Mouse (Mus musculus): ENCODE measurements around the gene Gm20388. TPM values are rescaled to one million over a fixed set of nuclear protein-coding genes. Genes with fewer than 3 reads are reported as not detected.

Gene Gm20388
- total RNA-seq, 2 experiments from 2014 or later: 6.8 to 7.8 TPM

- intact Hi-C loops (cut with DNase I): no loop called here
- DNase-seq: peak in 1 of 2 experiments; percentile 47
Measured at GRCm38 (mm10) chr8:122853340-122853771, 2942.7 kb downstream of the Gm20388 start.

- intact Hi-C loops (cut with DNase I): no loop called here
- DNase-seq: no peak
Measured at GRCm38 (mm10) chr8:122854388-122854787, 2943.7 kb downstream of the Gm20388 start.

- no peak for DNase-seq
- intact Hi-C loops (cut with DNase I): no loop called here
Measured at GRCm38 (mm10) chr8:122855123-122855522, 2944.5 kb downstream of the Gm20388 start.

DNA sequence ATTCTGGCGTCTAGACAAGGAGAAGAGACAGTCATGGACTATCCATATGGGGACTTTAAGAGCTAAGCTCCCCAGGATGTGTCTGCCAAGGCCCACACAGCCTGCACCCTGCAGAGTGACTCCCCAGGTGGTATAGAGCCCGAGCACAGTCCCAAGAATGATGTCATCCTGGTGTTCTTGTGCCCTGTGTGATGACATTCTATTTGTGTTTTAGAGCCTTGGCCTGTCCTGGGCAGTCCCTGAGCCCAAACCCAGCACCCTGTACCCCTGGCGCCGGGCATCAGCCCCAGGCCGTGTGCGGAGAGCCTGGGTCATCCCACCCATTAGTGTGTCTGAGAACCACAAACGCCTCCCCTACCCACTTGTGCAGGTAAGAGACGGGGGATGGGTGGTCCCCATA, 2945.6 kb downstream of the Gm20388 start:
- DNase-seq: no peak
- intact Hi-C loops (cut with DNase I): no loop called here

DNA sequence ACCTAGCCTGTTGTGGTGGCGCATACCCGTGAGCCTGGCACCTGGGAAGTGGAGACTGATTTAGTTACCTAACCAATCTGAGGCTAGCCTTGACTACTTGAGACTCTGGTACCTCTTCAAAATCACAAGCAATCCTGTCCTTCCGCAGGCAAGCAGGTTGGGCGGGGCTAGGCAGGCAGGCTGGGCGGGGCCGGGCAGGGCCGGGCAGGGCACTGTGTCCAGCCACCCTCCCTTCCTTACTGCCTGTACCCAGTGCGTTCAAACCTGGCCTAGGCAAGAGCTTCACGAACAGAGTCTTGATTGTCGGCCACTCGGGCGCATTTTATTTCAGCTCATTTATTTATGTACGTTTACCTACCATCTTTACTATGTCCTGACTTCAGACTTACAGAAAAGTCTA, 2949.2 kb downstream of the Gm20388 start:
- no peak for DNase-seq
- intact Hi-C loops (cut with DNase I): no loop called here

GRCm38 (mm10) chr8:122864719-122865129, 2954.1 kb downstream of the Gm20388 start:
- intact Hi-C loops (cut with DNase I): no loop called here

GRCm38 (mm10) chr8:122865441-122865840, 2954.8 kb downstream of the Gm20388 start:
- intact Hi-C loops (cut with DNase I): no loop called here

More at GRCm38 (mm10) chr8:122864719-122865129, 2954.1 kb downstream of the Gm20388 start:
- no peak for DNase-seq

GRCm38 (mm10) chr8:122866231-122866630, 2955.6 kb downstream of the Gm20388 start:
- no peak for DNase-seq
- intact Hi-C loops (cut with DNase I): no loop called here

More at GRCm38 (mm10) chr8:122865441-122865840, 2954.8 kb downstream of the Gm20388 start:
- DNase-seq: no peak

DNA sequence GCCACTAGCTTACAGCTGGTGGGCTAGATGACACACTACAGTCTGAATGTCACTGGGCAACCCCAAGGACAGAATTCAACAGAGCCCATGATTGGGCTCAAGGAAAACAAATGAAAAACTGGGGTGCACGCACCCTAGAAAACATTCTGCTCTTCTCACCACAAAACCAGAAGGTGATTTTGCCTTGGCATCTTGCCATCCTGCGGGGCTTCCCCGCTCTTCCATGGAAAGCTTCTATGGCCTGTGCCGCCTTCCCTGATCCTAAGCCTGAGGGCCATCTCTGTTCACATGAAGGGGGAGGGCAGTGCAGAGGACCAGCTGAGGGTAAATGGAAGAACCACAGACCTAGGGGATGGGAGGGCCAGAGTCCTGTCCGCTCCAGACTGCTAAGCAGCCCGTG, 2957.3 kb downstream of the Gm20388 start:
- DNase-seq: no peak
- intact Hi-C loops (cut with DNase I): no loop called here

- DNase-seq: no peak
- intact Hi-C loops (cut with DNase I): no loop called here
Measured at GRCm38 (mm10) chr8:122870377-122870863, 2959.8 kb downstream of the Gm20388 start.

DNA sequence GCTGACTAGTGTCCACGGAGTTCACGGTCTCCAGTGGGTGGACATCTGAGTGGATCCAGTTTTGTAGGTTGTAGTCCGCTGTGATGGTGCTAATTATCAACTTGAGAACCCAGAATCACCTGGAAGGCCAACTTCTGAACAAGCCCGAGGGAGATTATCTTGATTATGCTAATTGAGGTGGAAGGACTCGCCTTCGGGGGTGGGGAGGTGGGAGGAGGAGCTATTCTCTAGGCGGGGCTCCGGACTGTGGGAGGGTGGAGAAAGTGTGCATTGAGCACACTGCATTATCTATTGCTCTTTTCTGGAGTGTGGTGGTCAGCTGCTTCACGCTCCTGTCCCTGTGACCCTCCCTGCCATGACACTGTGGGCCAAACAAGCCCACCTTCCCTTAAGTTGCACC, 2961.0 kb downstream of the Gm20388 start:
- no peak for DNase-seq
- intact Hi-C loops (cut with DNase I): no loop called here

- intact Hi-C loops (cut with DNase I): no loop called here
- DNase-seq: no peak
Measured at GRCm38 (mm10) chr8:122873171-122873570, 2962.5 kb downstream of the Gm20388 start.

- intact Hi-C loops (cut with DNase I): no loop called here
Measured at GRCm38 (mm10) chr8:122875186-122875585, 2964.5 kb downstream of the Gm20388 start.

DNA sequence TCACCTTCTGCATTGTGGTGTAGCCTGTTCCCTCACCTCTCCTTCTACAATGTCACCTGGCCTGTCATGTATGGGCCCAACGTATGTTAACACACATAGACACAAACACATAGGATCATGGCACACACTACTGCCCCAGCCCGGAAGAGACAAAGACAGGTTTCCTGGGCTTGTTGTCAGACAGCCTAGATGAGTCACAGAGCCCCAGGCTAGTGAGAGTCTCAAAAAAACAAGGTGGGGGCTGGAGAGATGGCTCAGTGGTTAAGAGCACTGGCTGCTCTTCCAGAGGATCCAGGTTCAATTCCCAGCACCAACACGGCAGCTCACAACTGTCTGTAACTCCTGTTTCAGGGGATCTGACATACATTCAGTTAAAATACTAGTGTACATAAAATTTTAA, 2967.6 kb downstream of the Gm20388 start:
- intact Hi-C loops (cut with DNase I): no loop called here
- DNase-seq: no peak

More at GRCm38 (mm10) chr8:122875186-122875585, 2964.5 kb downstream of the Gm20388 start:
- no peak for DNase-seq

DNA sequence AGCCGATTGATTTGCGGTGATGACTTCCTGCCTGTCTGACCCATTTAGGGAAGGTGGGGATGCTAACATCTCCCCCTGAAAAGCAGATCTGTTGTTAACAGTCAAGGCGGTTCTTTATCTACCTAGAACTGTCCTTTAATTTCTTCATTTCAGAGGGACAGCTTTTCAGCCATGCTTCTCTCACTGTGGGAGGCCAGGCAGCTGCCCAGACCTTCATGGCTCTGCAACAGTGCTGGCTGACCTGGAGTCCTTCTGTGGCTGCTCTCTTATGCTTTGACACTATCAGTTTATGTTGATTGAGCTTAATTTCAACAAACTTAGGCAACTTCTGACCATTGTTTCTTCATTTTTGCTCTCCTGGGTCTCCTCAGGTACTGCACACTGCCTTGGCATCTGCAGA, 2969.7 kb downstream of the Gm20388 start:
- intact Hi-C loops (cut with DNase I): no loop called here
- no peak for DNase-seq

DNA sequence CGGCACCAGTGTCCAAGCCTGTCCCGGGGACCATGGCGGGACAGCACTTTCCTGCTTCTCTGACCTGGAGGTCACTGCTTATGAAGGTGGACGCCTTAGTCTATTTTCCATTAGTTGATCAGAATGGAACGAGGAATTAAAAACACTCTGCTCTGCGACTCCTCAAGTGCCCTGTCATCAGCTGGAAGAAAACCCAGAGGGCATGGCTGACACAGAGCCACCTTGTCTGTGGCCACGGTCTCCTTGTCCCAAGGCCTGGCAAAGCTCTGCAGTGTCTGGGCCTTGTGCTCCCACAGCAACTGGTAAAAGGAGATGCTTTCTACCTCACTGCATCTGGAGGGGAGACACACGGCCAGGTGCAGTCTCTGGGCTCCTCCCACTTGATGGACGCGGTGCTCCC, 2973.0 kb downstream of the Gm20388 start:
- DNase-seq: no peak
- intact Hi-C loops (cut with DNase I): loop anchor here (1.0 kb wide), 1 partner anchor 43 kb away; no protein-coding TSS in a partner anchor

GRCm38 (mm10) chr8:122891440-122891839, 2980.8 kb downstream of the Gm20388 start:
- DNase-seq: no peak
- intact Hi-C loops (cut with DNase I): loop anchor here (10.0 kb wide), 1 partner anchor 293 kb away; the partner anchor contains the start of gene Dpep1

- no peak for DNase-seq
- intact Hi-C loops (cut with DNase I): loop anchor here (10.0 kb wide), 1 partner anchor 291 kb away; the partner anchor contains the start of gene Dpep1
Measured at GRCm38 (mm10) chr8:122893451-122893850, 2982.8 kb downstream of the Gm20388 start.

- intact Hi-C loops (cut with DNase I): loop anchor here (10.0 kb wide), 1 partner anchor 288 kb away; the partner anchor contains the start of gene Dpep1
- DNase-seq: no peak
Measured at GRCm38 (mm10) chr8:122896317-122896716, 2985.7 kb downstream of the Gm20388 start.

DNA sequence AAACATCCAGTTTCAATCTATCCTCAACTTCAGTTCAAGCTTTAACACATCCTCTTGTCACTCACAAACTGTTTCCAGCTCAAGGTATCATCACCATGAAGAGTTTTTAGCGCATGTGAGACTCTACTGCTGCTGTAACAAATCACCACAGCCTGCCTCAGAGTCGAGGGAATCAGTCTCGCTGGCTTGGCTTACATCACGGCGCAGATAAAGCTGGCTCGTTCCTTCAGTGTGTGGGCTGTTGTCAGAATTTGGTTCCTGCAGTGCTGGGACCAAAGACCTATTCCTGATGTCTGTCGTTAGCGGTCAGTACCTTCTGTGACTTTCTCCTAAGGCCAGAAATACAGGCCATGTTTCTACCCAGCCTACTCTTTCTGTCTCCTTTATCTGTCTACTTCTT, 2986.6 kb downstream of the Gm20388 start:
- intact Hi-C loops (cut with DNase I): loop anchor here (10.0 kb wide), 1 partner anchor 288 kb away; the partner anchor contains the start of gene Dpep1

GRCm38 (mm10) chr8:122898018-122898417, 2987.4 kb downstream of the Gm20388 start:
- DNase-seq: no peak
- intact Hi-C loops (cut with DNase I): loop anchor here (10.0 kb wide), 1 partner anchor 287 kb away; the partner anchor contains the start of gene Dpep1

More for the DNA sequence above, 2986.6 kb downstream of the Gm20388 start:
- no peak for DNase-seq

DNA sequence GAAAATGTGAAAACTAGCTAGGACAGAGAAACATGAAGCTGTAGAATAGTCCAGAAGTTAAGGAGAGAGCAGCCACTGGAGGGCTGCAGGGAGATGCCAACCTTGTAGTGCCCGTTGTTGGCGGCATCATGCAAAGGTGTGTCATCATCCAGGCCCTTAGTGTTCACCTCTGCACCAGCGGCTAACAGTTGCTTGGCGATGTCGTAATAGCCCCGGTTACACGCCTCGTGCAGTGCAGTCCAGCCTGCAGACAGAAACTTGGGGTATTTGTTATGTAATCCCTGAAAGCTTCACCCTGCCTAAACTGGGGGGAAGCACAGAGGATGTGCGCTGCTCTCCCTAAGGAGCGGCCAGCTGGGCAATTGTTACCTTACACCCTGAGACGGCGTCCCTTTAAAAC, 2987.8 kb downstream of the Gm20388 start:
- intact Hi-C loops (cut with DNase I): loop anchor here (10.0 kb wide), 1 partner anchor 286 kb away; the partner anchor contains the start of gene Dpep1
- no peak for DNase-seq
